Mouse (Mus musculus) adrenal gland, postnatal 14 days (tissue): ENCODE data around the gene Slc7a15. TPM values are rescaled to one million over a fixed set of nuclear protein-coding genes. Genes with fewer than 3 reads are reported as not detected.

Source experiments
- DNase-seq: peaks from one replicate; pipeline ENCODE4 v3.0.0; 2021; ENCODE audit warnings: mixed read lengths
- total RNA-seq: library from RNA; stranded (reverse); gene quantifications from 2 replicates; pipeline ENCODE4 v1.2.3, GENCODE M21; 2021

Slc7a15 gene
- total RNA-seq, 1 experiment from 2014 or later: not detected

DNA sequence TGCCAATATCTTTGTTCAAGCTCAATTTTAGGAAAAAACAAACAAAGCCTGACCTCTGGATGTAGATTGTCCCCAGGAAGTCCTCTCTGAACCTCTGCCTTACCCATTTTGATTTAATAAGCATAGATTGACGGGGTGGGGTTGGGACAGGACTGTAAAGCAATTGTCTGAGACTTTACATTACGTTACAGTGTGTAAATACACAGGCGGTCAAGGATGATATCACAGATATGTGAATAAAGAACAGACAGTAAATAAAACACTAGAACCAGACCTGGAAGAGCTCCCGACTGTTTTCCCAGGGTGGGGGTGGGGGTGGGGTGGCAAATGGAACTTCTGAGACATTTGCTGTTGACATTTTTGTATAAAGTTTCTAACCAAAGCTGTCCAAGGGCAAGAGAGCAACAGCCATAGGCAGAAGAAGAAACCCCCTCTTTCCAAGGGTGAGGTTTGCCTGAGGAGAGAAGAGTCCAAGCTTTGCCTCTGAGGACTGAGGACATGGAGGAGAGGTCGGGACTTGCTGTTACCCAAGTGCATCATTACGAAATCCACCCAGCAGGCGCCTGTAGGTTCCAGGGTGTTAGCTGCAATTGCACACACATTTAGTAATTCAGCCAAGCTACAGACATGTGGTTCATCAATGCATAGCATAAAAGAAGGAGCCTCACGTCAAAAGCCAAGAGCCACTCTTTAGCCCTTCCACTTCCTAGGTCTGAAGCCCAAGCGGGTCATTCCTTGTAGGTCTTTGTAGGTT, 91.7 kb downstream of the Slc7a15 start:
- DNase-seq: peak; percentile 47

DNA sequence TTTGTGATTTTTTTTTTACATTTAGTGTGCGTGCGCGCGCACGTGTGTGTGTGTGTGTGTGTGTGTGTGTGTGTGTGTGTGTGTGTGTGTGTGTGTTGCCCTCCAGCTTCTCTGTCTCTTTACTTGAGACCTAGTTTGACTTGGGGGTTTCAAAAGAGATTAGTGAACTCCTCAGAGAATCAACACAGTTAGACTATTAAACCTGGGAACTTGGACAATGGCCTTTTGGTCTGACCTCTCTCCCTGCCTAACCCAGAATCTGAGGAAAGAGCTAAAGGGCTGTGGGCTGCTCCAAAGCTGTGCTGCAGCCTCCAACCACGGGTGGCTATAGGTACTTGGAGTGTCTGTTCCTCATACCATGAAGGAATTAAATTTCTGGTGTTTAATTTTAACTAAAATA, 94.7 kb downstream of the Slc7a15 start:
- DNase-seq: no peak

DNA sequence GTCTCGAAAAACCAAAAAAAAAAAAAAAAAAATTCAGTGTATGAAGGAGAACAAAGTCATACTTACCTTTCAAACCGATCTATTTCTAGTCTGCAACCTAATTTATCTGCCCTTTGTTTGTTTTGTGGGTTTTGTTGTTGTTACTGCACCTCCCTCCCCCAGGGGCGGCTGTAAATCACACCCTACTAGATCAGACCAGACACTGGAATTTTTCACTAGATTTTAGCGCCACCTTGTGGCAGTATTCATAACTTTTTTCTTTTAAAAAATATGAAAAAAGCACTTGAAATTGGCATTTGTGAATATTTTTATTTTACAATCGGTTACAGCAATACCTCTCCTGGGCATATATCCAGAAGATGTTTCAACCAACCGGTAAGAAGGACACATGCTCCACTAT, 96.3 kb downstream of the Slc7a15 start:
- peak; percentile 80 for DNase-seq

DNA sequence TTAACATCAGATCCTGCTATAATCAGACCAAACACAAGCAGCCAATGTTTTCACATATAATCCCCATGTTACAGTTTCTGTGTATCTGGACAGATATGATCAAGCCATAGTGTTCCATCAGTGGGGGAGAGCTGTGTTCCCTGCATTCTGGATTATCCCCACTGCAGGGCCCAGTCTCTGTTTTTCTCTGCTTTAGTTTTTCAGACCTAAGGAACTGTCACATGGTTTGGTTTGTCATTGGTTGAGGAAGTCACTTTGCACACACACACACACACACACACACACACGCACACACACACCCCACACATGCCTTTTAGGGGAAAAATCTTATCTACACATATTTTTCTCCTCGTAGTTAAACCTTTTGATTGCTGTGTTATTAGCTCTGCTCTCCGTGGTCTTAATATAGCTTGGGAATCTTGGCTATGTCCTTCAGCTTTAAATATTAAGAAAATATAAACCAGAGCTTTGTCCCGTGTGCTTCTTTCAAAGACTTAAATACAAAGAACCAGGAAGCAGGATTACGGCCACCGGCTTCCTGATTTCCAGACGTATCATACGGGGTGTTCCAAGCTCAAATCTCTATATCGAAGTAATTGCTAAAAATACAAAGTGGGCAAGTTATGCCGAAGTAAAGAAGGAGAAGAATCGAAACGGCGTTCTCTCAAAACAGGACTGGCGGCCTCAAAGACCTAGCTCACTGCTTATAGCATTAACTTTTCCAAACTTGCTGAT, 97.1 kb downstream of the Slc7a15 start:
- no peak for DNase-seq

DNA sequence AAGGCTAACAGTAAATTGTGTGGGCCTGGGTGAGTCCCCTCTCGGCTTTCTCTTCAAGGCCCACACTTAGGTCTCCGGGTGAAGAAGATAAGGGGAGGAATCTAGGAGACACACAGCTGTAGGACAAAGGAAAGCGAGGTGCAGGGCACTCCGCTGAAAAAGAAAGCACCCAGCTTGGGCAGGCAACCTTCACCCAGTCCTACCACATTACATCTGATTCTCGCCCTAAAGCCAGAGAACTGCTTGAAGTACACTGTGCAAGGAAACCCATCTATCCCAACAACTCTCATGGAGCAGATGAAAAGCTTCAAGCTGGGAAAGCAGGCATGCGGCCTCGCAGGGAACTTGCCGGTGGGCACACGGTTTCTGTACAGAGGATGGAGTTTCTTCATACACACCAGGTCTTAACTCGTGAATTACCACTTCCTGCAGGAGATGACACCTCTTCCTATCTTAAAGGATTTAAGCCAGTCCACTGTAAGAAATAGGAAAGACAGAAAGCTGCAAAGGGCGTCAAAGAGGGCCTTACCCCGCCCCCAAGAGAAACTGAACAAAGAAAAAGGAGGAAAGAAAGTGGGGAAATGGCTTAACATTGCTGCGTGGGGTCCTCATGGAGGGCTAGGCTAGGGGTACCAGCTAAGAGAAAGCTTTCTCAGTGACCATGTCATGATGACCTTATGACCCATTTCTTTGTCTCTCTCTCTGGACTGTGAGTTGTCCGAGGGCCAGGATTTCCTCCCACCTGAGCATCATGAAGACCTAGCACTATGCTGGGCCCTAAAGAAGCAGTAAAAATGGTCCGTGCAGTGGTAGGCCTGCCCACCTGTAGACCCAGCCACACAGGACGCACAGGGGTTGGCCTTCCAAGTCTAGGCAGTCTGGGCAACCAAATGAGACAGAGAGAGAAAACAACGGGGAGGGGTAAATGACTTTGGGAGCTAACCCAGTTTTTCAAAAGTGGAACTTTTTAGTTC, 98.0 kb downstream of the Slc7a15 start:
- no peak for DNase-seq

DNA sequence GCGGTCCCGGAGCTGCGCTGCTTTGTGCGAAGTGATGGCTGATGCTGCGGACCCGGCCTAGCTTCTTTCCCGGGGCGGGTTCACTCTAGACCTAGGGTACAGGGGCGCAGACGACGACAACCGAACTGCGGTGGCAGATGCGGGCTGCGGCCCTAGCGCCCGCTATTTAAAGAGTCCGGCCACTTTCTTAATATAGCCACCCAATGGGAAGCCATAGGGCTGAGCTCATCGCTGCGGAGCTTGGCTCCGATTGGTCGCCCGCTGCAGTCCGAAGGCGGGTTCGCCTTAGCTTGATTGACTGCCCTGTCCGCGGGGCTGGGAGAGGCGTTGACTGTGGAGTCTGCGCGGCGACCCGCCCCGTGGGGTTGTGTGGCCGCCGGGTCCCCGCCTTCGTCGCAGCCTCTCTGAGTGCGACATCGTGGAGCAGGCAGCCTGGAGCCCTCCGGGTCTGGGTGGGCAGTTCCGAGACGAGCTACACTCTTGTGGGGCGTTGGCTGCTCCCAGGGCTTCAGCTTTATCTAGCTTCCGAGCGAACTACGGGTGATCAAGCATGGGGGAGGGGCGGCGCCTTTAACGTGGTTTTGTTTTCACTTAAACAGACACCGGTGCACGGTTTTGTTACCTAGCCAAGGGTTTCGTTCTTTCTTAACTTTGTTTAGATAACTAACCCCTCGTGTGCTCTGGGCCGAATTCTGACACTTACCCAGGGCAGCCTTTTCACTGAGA, 98.8 kb downstream of the Slc7a15 start, which contains the start of gene Rhob:
TSS of gene Rhob (minus strand) at position 139 of the 726 bp plus-strand sequence.
- peak; percentile 98 for DNase-seq

DNA sequence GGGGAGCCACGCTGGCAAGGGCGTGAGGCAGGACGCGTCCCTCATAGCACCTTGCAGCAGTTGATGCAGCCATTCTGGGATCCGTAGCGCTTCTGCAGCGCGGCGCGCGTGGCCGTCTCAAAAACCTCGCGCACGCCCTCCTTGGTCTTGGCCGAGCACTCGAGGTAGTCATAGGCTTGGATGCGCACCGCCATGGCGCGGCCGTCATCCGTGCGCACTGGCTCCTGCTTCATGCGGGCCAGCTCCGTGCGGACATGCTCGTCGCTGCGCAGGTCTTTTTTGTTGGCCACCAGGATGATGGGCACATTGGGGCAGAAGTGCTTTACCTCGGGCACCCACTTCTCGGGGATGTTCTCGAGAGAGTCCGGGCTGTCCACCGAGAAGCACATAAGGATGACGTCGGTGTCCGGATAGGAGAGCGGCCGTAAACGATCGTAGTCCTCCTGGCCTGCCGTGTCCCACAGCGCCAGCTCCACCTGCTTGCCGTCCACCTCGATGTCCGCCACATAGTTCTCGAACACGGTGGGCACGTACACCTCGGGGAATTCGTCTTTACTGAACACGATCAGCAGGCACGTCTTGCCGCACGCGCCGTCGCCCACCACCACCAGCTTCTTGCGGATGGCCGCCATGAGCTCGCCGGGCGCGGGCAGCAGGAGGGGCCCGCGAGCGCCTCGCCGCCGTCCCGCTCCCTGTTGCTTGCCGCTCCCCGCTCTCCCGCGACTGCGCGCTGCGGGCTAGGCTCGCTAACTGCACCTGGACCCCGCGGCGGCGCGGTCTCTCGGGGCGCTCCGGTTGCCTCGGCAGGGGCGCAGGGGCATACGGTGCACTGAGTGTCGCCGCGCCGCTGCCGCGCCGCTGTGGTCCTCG, 99.6 kb downstream of the Slc7a15 start:
- peak; percentile 80 for DNase-seq

DNA sequence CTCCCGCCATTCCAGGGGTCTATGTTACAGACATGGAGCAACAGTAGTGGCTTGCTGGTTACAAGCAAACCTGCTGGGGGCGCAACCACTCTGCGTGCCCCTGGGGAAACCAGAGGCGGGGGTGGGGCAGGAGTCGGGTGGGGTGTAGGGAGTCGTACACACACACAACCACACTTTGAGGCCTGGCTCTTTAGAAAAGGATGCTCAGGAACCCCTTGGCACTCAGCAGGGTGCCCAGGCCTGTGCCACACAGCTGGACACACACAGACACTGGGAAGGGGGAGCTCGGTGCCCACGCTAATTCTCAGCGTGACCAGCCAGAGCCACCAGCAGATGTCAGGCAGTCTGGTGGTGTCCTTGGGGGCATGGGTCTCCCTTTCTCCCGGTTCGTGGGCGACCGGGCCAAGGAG, 100.3 kb downstream of the Slc7a15 start:
- peak; percentile 78 for DNase-seq

DNA sequence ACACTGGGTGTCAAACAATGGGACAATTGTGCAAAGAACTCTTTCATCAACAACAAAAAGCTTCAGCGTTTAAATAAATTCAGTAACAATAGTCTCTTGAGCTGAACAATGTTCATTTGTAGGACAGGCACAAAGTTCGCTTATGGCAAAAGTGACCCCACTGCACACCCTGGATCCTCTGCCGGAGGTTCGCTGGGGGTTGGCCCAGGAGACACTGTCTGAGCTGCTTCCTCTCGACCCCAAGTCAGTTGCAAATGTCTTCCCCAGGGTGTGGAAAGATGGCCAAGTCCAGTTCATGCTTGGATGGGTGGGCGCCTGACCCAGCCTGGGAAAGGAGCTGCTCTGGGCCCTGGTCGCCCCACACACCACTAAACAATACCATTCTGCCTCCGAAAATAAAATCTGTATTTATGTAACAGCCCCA, 100.7 kb downstream of the Slc7a15 start:
- peak; percentile 42 for DNase-seq

DNA sequence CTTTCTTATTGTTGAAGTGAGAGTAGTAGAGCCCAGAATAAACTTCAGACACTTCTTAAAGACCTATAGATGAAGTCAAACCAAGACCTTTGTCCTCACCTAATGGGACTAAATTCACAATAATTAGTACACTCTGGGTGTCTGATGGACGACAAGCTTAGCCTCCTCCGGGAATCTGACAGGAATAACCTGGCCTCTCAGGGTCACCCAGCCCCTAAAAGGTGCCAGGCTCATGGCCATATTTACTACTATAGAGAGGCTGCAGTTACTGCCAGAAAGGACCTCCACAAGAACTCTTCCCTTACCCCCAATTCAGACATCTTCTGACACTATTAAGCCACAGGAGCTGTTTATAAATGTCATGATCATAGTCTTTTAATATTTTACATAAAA, 101.6 kb downstream of the Slc7a15 start:
- DNase-seq: no peak

DNA sequence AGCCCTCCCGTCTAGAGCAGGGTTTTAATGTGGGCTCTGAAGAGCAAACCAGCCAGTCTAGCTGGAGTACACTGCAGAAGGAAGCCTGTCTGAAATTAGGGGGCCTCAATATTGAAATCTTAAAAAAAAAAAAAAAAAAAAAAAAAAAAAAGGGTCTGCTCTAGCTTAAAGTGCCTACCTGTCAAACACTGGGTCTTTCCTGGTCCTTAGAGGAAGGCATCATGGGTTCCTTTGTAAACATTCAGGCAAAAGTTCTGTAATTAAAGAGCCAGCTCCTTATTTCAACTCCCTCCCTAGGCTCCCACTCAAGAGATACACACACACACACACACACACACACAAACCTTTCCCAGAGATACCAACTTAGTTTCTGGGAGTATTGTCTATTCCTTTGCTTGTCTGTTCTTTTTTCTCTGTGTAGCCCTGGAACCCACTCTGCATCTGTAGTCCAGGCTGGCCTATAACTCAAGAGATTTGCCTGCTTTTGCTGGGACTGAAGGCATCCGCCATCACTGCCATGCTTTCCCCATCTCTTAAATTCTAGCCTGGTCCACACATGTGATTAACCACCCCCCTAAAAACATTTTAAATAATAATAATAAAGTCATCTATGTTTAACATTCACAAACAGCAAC, 102.1 kb downstream of the Slc7a15 start:
- DNase-seq: no peak

DNA sequence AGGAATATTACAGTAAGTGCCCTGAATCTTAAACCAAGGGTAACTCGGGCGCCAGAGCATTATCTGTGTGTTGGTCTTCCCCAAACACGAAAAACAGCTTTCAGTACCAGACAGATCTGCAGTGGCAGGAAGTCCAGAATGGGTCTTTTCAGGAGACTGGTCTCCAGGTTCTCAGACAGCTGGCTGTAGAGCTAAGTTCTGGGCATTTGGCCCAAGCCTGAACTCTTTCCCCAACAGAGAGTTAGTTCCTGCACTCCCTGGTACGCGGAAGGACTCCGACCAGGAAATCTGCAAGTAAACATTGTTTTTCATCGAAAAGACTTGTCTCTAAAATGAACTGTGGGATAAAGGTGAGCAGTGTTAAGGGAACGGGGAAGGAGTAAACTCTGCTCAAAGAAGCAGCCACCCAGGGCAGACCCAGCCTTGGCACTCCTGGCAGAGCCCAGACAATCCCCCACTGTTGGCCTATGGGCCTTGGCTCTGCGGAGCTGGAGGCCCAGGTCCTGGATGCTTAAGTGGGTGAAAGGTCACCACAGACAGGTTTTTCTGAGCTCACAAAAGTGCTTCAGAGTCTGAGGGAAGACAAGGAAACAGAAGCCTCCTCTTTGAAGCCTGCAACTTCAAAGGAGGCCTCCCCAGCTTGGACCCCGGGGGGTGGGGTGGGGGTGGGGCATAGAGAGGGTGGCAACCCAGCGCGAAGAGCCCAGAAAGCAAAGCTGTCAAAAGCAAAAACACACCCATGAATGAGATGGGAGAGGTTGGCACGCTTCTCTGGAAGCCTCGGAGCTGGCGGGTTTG, 102.8 kb downstream of the Slc7a15 start:
- DNase-seq: peak; percentile 66

DNA sequence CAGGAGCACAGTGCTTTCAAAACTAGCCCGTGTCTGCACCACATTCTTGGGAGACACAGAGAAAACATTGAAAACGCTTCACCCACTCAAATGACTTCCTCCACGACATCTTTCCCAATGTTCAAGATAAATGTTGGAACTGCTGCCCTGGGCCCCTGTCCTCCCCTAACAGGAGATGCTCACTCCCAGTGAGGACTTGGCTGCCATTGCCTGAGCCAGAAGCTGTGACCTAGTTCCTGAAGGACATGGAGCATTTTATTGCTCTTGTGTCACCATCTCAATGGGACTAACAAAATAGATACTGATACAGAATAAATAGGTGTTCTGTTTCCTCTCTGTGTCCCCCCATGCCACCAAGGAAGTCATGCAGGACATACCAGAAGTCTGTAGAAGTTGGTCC, 104.2 kb downstream of the Slc7a15 start:
- DNase-seq: peak; percentile 47

DNA sequence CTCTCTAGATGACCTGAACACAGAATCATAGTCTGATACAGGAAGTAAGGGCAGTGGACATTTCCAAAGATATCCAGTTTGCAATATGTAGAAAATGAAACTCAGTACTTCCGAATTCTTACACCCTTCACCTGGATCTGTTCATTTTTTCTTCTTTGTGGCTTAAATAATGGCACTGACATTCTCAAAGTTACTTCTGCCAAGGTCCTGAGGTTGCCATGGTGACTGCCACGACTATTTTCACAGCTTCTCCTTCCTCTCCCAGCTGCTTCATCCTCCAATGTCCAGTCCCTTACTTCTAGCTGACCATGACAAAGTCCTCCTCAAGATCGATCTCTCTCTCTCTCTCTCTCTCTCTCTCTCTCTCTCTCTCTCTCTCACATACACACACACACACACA, 105.5 kb downstream of the Slc7a15 start:
- DNase-seq: no peak

DNA sequence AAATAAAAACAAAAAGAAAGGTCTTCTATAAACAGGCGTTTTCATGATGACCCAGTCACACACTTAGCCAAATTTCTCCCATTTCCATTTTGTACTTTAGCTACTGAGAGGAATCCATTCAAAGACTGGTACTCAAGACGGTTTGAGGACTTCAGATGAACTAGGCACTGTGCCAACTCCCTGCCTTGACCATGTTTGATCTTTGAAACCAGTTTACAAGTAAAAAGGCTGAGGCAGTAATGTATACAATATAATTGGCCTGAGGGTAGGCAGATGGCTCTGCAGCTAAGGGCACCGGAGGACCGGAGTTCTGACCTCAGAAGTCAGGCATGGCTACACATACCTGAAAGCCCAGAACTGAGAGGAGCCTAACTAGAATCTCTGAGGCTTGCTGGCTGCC, 109.8 kb downstream of the Slc7a15 start:
- no peak for DNase-seq

DNA sequence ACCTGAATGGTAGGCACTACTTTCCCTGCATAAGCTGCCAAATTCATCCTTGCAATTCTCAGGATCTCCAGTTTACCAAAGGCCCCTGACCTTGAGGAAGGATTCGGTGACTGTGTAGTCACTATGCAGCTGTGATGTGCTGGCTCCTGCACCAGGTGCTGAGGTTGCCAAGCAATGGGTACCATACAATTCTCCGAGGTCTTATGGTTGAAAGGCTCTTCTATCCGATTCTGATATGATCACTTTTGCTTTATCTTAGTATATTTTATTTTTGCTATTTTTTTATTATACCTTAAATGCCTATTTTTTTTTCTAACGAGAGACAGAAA, 110.2 kb downstream of the Slc7a15 start:
- DNase-seq: no peak

DNA sequence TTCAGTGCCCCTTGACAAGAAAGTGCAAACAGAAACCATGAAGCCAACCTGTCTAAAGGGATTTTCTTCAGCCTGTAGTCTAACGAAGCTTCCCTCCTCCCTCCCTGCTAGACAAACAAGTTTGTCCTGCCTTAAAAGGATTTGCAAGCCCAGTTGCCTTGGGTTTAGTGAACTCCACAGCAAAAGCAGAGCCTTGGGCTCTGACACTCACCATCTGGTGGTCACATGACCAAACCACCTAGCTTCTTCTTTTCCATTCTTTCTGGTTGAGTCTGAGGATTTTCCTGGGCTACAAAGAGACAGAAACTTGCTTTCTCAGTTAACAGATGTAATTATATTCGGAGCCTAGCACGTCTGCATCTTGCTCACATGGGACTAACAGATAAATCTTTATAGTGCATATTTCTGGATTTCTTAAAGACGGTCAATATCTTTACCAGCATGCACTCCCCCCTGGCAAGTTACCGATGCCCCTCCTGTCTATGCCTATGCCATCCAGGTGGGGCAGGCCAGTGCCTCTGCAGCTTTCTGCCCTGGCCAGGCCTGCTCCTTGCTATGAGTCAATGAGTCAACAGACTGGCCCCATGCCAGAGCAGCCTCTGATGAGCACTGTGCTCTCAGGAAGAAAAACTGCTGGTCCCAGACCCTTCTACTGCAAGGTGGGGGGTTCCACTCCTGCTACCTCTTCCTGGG, 110.8 kb downstream of the Slc7a15 start:
- peak; percentile 93 for DNase-seq

DNA sequence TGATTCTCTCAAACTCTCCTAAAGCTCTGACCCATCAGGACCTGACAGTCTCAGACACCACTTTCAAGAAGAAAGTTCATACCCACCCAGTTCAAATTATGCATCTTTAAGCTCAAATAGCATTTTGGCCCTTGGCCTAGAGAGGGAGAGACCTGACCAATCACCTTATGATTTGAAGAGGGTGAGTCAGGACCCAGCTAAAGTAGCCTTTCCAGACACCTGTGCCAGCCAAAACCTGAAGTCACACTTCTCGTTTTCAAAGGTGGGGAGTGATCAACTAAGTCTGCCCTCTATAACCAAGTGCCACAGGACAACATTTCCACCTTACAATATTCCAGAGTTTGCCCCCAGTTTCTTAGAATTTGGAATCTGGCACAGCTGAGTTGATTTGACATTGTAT, 111.6 kb downstream of the Slc7a15 start:
- DNase-seq: no peak

DNA sequence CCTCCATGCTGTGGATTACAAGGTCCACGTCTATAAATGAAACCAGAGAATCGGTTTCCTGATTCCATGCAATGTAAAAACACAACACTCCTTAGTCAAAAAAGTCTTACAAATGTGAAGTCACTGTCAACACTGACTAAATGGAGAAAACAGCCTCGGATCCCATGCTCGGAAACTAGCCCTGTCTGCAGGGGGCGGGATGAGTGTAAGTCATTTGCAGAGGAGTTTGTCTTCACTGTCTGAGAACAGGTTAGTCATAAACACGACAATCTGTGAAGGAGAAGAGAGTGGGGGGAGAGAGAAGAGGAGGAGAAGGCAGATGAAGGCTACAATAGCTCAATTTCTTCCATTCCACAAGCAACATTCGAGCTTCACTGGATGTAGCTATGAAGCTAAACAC, 113.6 kb downstream of the Slc7a15 start:
- DNase-seq: no peak
